Mouse (Mus musculus) midbrain, postnatal 0 days (tissue): ENCODE results near the gene Hist1h2bh. TPM values are rescaled to one million over a fixed set of nuclear protein-coding genes. Genes with fewer than 3 reads are reported as not detected.
"Not testable (repeated sequence)": the region's sequence is repeated elsewhere in the genome, so short reads cannot be mapped to it uniquely, and the experiment has no call there.

Experiments
- ATAC-seq: fragments of 200-750 bp; cut with Nextera tagmentation; 2 replicates; pipeline ENCODE4 v1.8.0; 2017; ENCODE audit warnings: moderate number of reproducible peaks, mild to moderate bottlenecking, moderate TSS enrichment, moderate library complexity; ENCODE audit not compliant: low FRiP score
- DNase-seq: peaks from one replicate; pipeline ENCODE4 v3.0.0-alpha.2; 2015; ENCODE audit warnings: low spot score
- H3K27ac ChIP-seq: fragments of 300-500 bp; sonication (generic); 2 replicates; pipeline ENCODE4 v1.5.1; 2014; ENCODE audit warnings: low read depth, mild to moderate bottlenecking, low read length, mixed read lengths
- H3K27me3 ChIP-seq: fragments of 300-500 bp; sonication (generic); 2 replicates; pipeline ENCODE4 v1.6.1; 2014; ENCODE audit warnings: low read length, control low read depth, mixed read lengths; ENCODE audit not compliant: insufficient read depth
- H3K36me3 ChIP-seq: fragments of 300-500 bp; sonication (generic); 2 replicates; pipeline ENCODE4 v1.6.1; 2014; ENCODE audit warnings: low read length, control low read depth, mixed read lengths; ENCODE audit not compliant: insufficient read depth
- H3K4me1 ChIP-seq: fragments of 300-500 bp; sonication (generic); 2 replicates; pipeline ENCODE4 v1.6.1; 2014; ENCODE audit warnings: mild to moderate bottlenecking, control low read depth, antibody characterized with exemption, low read length, mixed read lengths; ENCODE audit not compliant: insufficient read depth
- H3K4me2 ChIP-seq: fragments of 300-500 bp; sonication (generic); 2 replicates; pipeline ENCODE4 v1.6.1; 2014; ENCODE audit warnings: low read depth, mild to moderate bottlenecking, low read length, mixed read lengths; ENCODE audit not compliant: poor library complexity, severe bottlenecking
- H3K4me3 ChIP-seq: fragments of 300-500 bp; sonication (generic); 2 replicates; pipeline ENCODE4 v1.5.1; 2014; ENCODE audit warnings: low read depth, mild to moderate bottlenecking, low read length, moderate library complexity
- H3K9ac ChIP-seq: fragments of 300-500 bp; sonication (generic); replicated peaks from 2 replicates; pipeline ENCODE4 v1.6.1; 2014; ENCODE audit warnings: mild to moderate bottlenecking, low read length, moderate library complexity, mixed read lengths; ENCODE audit not compliant: poor library complexity, severe bottlenecking
- H3K9me3 ChIP-seq: fragments of 300-500 bp; sonication (generic); 2 replicates; pipeline ENCODE4 v1.6.1; 2016; ENCODE audit warnings: low read length, control low read depth
- CTCF ChIP-seq: IDR thresholded peaks from 2 replicates; pipeline ENCODE4 v1.5.1; 2016; ENCODE audit warnings: antibody characterized with exemption, mild to moderate bottlenecking
- WGBS: fragments of 180-500 bp; shearing (Covaris S2); extraction: QIAGEN DNeasy Blood & Tissue Kit; methylation state at CpG from one replicate; pipeline ENCODE4 v1.1.7; 2014; 5-methylcytosine and 5-hydroxymethylcytosine counted together
- polyA plus RNA-seq: library from polyadenylated mRNA; unstranded; fragments of >200 nt; fragmentation: Nextera tagmentation; extraction: Ambion mirVana; gene quantifications from 2 replicates; pipeline ENCODE4 v1.2.1, GENCODE M21; 2015
- total RNA-seq: library from RNA; depleted of rRNA; stranded (reverse); fragments of >200 nt; gene quantifications from 2 replicates; pipeline ENCODE4 v1.2.3, GENCODE M21; 2014

Gene Hist1h2bh
- total and polyA plus RNA-seq, 2 experiments from 2014 or later: 0.16 to 34.2 TPM

GRCm38 (mm10) chr13:23551146-23551834 is 8.1 kb upstream of the Hist1h2bh start, which contains the start of gene Hist1h4f:
TSS of gene Hist1h4f (minus strand) at chr13:23551648.
- H3K4me3 ChIP-seq: peak within 1 kb of the TSS; percentile 42
- under 1% methylated on average over 42 of the region's 47 CpGs for WGBS
- H3K9me3 ChIP-seq, H3K4me1 ChIP-seq, H3K27me3 ChIP-seq, H3K36me3 ChIP-seq: not testable (repeated sequence)
- peak; percentile 74 for TF ChIP-seq CTCF
- DNase-seq (peak; percentile 97), ATAC-seq (peak; percentile 92)
- peak within 1 kb of the TSS; percentile 77; the same call in 1 of the 2 replicates for H3K27ac ChIP-seq
- H3K9ac ChIP-seq: peak within 1 kb of the TSS; percentile 39
- H3K4me2 ChIP-seq: peak within 1 kb of the TSS; percentile 59

GRCm38 (mm10) chr13:23550761-23551145 is 7.6 kb upstream of the Hist1h2bh start:
- H3K27ac ChIP-seq: peak overlapping the region; percentile 77; the same call in 1 of the 2 replicates
- H3K4me2 ChIP-seq: peak overlapping the region; percentile 59
- TF ChIP-seq CTCF: no peak
- ATAC-seq (no peak), DNase-seq (no peak)
- peaks cover 7% of the 10 kb centered on the region; the same call in 1 of the 2 replicates for H3K4me1 ChIP-seq
- H3K9me3 ChIP-seq: no peaks in the 10 kb centered on the region
- H3K36me3 ChIP-seq: no peaks in the 10 kb centered on the region
- H3K4me3 ChIP-seq: peak overlapping the region; percentile 42
- 7% methylated on average over 3 of the region's 3 CpGs for WGBS
- no peaks in the 10 kb centered on the region for H3K27me3 ChIP-seq
- peak overlapping the region; percentile 39 for H3K9ac ChIP-seq

DNA sequence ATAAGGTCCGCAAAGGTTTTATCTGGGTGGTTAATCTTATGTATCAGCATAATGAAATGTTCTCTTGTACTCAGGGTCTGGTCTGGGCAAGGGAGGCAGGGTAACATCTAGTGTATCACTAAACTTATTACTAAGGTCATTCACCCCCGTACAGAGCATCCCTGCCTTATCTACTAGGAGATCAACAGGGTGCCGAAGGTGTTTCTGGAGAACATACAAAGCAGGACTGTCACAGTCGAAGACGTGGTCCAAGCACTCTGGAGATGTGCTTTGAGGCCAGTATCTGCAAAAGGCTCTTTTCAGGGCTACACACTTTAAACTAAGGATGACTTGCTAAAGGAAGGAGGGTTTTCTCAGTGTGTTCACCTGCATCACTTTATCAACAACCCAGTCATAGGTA is 3.5 kb upstream of the Hist1h2bh start:
- ATAC-seq (no peak), DNase-seq (no peak)
- Histone ChIP-seq H3K9ac (no peak overlapping the region), H3K9me3 (no peaks in the 10 kb centered on the region), H3K4me1 (0 out of 2 replicates have a peak, but pooled peaks cover 4% of the 10 kb centered on the region), H3K27ac (no peak overlapping the region), H3K36me3 (no peaks in the 10 kb centered on the region), H3K4me2 (no peak overlapping the region), H3K4me3 (no peak overlapping the region), H3K27me3 (no peaks in the 10 kb centered on the region)
- TF ChIP-seq CTCF: no peak
- 76% methylated on average over 5 of the region's 5 CpGs for whole genome bisulfite sequencing

GRCm38 (mm10) chr13:23544787-23545120 is 1.6 kb upstream of the Hist1h2bh start:
- H3K27ac ChIP-seq, H3K9ac ChIP-seq, H3K36me3 ChIP-seq, ATAC-seq, H3K27me3 ChIP-seq, DNase-seq, H3K4me1 ChIP-seq, H3K9me3 ChIP-seq: not testable (repeated sequence)
- peak overlapping the region; percentile 45 for H3K4me3 ChIP-seq
- 0% methylated on average over 8 of the region's 14 CpGs for WGBS
- H3K4me2 ChIP-seq: peak overlapping the region; percentile 36; the same call in 1 of the 2 replicates

GRCm38 (mm10) chr13:23543965-23544786 is 984 bp upstream of the Hist1h2bh start, which contains the start of gene Hist1h3f:
TSS of gene Hist1h3f (plus strand) at chr13:23544052.
- H3K27ac ChIP-seq: peak within 1 kb of the TSS; percentile 75
- peak; percentile 96 for ATAC-seq
- peak; percentile 98 for DNase-seq
- TF ChIP-seq CTCF: no peak
- no peaks in the 10 kb centered on the region for H3K36me3 ChIP-seq
- no peaks in the 10 kb centered on the region for H3K9me3 ChIP-seq
- peak within 1 kb of the TSS; percentile 45 for H3K4me3 ChIP-seq
- H3K4me2 ChIP-seq: peak within 1 kb of the TSS; percentile 65
- whole genome bisulfite sequencing: under 1% methylated on average over 24 of the region's 45 CpGs
- no peaks in the 10 kb centered on the region for H3K27me3 ChIP-seq
- no peaks in the 10 kb centered on the region for H3K4me1 ChIP-seq
- H3K9ac ChIP-seq: peak within 1 kb of the TSS; percentile 48; the same call in 1 of the 2 replicates

DNA sequence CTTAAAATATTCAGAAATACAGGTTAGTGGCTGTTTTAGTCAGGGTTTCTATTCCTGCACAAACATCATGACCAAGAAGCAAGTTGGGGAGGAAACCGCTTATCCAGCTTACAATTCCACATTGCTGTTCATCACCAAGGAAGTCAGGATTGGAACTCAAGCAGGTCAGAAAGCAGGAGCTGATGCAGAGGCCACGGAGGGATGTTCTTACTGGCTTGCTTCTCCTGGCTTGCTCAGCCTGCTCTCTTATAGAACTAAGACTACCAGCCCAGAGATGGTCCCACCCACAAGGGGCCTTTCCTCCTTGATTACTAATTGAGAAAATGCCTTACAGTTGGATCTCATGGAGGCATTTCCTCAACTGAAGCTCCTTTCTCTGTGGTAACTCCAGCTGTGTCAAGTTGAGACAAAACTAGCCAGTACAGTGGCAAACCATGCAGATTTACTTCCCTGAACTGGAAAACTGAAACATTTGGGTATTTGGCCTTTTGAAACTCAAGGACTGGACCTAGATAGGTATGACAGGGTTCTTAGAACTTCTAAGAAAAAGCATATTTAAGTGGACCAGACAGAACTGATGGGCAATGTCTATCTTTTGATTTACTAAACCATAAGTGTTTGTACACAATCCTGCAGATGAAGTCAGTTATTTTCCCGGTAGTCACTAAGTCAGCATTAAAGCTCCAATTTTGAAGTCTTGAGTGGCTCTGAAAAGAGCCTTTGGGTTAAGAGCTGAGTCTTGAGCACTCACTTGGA is 789 bp downstream of the Hist1h2bh start:
- H3K27me3 ChIP-seq, H3K27ac ChIP-seq, ATAC-seq, H3K4me1 ChIP-seq, DNase-seq, H3K36me3 ChIP-seq, H3K9me3 ChIP-seq: not testable (repeated sequence)
- Histone ChIP-seq H3K4me3 (peak overlapping the region; percentile 45), H3K9ac (0 out of 2 replicates have a peak overlapping the region, but pooled peaks have one; percentile 4), H3K4me2 (peak overlapping the region; percentile 65)
- 6% methylated on average over 3 of the region's 3 CpGs for WGBS
